Mouse (Mus musculus): ENCODE results near the gene Dynll1.

DNA sequence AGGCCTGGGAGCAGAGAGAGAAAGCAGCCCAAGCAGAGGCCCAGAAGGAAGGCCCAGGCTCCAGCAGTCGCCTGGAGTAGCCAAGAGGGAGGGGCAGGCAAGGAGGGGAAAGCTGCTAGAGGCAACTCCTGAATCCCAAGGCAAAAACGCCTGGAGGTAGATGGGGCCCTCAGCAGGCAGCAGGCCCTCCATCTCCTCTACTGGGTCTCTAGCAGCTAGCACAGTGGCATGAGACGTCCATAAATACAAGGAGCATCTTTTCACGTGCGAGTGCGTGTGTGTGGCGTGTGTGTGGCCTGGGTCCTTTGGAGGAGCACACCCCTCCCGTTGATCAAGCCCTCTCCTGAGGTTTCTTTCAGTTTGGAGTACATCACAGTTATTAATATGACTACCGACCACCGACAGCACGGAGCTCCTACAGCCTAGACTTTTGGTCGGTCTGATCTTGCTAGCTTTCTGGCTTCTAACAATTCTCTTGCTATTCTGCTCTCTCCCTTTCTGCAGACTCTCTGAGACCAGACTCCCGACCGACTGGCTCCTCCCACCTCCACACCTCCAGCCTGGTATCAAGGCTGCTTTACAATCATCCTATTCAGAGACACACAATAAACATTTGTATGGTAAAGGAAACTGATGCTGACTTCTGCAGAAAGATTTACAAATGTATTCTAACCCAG lies 16.3 kb upstream of the Dynll1 start:
- TF ChIP-seq EP300 (IDR thresholded peaks at IDR 0.05; ENCODE audit: low read depth in 1 of 2, low read length in 2 of 2) = no peak
- TF ChIP-seq CTCF (IDR thresholded peaks at IDR 0.05 in 2 of 3, conservative IDR thresholded peaks at IDR 0.05 in 1 of 3; ENCODE audit: control insufficient read depth in 1 of 3, insufficient read depth in 1 of 3, low read depth in 2 of 3, low read length in 3 of 3, poor library complexity in 1 of 3, severe bottlenecking in 1 of 3) = no peak

Data from MEL (cell line).